Mouse (Mus musculus) forebrain, embryonic 13.5 days (tissue): ENCODE results near the gene Itgav. TPM values are rescaled to one million over a fixed set of nuclear protein-coding genes. Genes with fewer than 3 reads are reported as not detected.
"Not testable (repeated sequence)": the region's sequence is repeated elsewhere in the genome, so short reads cannot be mapped to it uniquely, and the experiment has no call there.

Source experiments
- ATAC-seq: fragments of 200-750 bp; cut with Nextera tagmentation; 2 replicates; pipeline ENCODE4 v1.8.0; 2017
- H3K27ac ChIP-seq: fragments of 300-500 bp; sonication (generic); 2 replicates; pipeline ENCODE4 v1.5.1; 2015; ENCODE audit warnings: inconsistent platforms, mild to moderate bottlenecking, moderate library complexity
- H3K27me3 ChIP-seq: fragments of 300-500 bp; sonication (generic); 2 replicates; pipeline ENCODE4 v1.6.1; 2015; ENCODE audit warnings: mild to moderate bottlenecking, inconsistent platforms
- H3K36me3 ChIP-seq: fragments of 300-500 bp; sonication (generic); 2 replicates; pipeline ENCODE4 v1.6.1; 2015; ENCODE audit warnings: mild to moderate bottlenecking, inconsistent platforms; ENCODE audit not compliant: poor library complexity, severe bottlenecking
- H3K4me1 ChIP-seq: fragments of 300-500 bp; sonication (generic); 2 replicates; pipeline ENCODE4 v1.6.1; 2015; ENCODE audit warnings: inconsistent platforms
- H3K4me2 ChIP-seq: fragments of 300-500 bp; sonication (generic); 2 replicates; pipeline ENCODE4 v1.6.1; 2015; ENCODE audit warnings: inconsistent platforms, mild to moderate bottlenecking, moderate library complexity
- H3K4me3 ChIP-seq: fragments of 300-500 bp; sonication (generic); 2 replicates; pipeline ENCODE4 v1.5.1; 2015; ENCODE audit warnings: mild to moderate bottlenecking, inconsistent platforms
- H3K9ac ChIP-seq: fragments of 300-500 bp; sonication (generic); 2 replicates; pipeline ENCODE4 v1.6.1; 2015; ENCODE audit warnings: mild to moderate bottlenecking, inconsistent platforms
- H3K9me3 ChIP-seq: fragments of 300-500 bp; sonication (generic); replicated peaks from 2 replicates; pipeline ENCODE4 v1.6.1; 2016; ENCODE audit warnings: inconsistent platforms
- WGBS: fragments of 180-500 bp; shearing (Covaris S2); methylation state at CpG from one replicate; pipeline ENCODE4 v1.1.7; 2015; 5-methylcytosine and 5-hydroxymethylcytosine counted together
- polyA plus RNA-seq: library from polyadenylated mRNA; unstranded; fragments of >200 nt; fragmentation: Nextera tagmentation; extraction: Ambion mirVana; gene quantifications from 2 replicates; pipeline ENCODE4 v1.2.1, GENCODE M21; 2015

Gene Itgav
- polyA plus RNA-seq, 1 experiment from 2014 or later = 24.9 TPM

DNA sequence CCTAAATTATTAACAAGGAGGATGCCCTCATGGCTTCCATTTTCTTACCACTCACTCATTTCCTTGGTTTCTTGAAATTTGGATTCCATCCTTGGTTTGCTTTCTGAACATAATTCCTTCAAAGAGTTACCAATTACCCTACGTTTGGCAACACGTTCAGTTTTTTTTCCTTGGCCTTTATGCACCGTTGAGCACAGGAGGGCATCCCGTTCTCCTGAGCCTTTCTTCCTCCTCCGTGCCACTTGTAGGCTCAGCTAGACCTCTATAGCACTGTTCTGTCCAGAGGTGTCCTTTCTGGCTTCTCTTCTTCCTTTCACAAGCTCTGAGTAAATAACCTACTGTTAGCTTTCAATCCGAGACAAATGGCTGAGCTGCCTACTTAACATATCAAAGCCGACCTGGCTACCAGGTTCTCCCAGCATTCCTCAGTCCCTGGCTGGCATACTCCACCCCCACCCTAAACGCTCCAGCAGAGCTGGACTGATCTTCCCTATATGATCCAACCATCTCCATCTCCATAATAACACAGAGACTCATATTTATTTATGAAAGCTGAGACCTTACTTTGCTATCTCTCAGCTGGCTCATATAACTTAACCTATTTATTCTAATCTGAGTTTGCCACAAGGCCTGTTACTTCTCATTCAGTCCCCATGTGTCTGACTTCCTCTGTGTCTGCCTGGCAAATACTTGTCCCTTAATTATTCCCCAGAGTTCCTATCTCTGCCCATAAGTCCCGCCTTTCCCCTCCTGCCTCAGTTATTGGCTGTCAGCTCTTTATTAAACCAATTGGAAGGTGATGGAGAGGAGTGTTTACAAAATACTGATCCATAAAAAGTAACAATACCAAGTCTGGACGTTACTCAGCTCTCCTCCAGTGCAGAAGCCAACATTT lies 31.3 kb upstream of the Itgav start:
- ATAC-seq = peak; percentile 41; the same call in 1 of the 2 replicates
- Histone ChIP-seq H3K4me3 (no peak overlapping the region), H3K4me2 (0 out of 2 replicates have a peak overlapping the region, but pooled peaks have one; percentile 16), H3K4me1 (peaks cover 13% of the 10 kb centered on the region), H3K27ac (no peak overlapping the region), H3K27me3 (no peaks in the 10 kb centered on the region), H3K36me3 (peaks cover 3% of the 10 kb centered on the region; the same call in 1 of the 2 replicates), H3K9me3 (no peaks in the 10 kb centered on the region; the same call in 1 of the 2 replicates), H3K9ac (no peak overlapping the region)
- WGBS = 12% methylated on average over 10 of the region's 10 CpGs

DNA sequence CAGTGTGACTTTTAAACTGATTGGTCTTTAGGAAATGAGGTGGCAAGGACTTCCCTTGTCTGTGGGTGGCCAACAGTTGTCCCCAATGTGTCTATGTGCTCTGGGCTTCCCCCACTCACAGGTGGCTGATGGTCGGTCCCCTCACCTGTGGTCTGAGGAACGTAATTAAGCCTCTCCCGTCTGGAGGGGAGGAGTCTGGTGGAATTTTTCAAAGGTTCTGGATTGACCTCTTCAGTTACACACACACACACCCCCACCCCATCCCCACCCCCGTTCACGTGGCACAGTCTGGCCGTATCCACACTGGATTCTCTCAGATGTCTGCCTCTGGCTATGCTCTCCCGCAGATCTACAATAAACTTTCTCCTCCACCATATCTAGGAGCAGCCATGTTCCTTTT lies 30.1 kb upstream of the Itgav start:
- H3K4me1 ChIP-seq = peaks cover 13% of the 10 kb centered on the region
- ATAC-seq = no peak

DNA sequence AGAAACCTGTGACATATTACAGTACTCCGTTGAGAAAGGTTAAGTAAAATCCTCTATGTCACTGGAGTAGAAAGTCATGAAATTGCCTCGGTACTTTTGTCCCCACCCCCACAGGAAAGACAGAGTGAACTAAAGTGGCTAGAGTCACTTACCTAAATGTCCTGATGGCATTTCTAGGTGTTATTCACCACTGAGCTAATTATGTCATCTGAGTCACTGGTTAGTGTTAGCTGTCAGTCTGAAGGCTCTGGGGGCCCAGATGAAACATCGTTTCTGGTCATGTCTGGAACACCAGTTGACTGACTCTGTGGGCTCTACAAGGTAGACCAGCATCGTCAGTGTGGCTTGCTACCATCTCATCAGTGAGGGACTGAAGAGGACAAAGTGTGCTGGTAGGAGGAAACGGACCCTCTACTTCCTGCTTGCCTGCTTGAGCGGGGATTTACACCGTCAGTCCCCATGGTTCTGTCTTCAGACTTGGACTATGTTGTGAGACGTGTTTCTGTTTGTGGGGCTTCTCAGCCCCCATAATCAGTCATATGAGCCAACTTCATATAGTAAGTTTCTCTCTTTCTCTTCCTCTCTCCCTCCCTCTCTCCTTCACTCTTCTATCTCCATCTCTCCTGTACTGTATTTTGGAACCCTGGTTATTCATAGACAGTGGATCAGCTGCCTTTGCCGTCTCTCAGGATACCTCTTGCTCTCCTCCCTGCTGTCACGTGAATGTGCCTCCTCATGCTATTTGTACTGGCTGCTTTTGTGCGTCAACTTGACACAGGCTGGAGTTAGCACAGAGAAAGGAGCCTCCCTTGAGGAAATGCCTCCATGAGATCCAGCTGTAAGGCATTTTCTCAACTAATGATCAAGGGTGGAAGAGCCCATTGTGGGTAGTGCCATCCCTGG lies 28.6 kb upstream of the Itgav start:
- 83% methylated on average over 11 of the region's 11 CpGs for WGBS
- H3K4me3 ChIP-seq = no peak overlapping the region
- no peaks in the 10 kb centered on the region for H3K36me3 ChIP-seq
- no peak for ATAC-seq
- no peak overlapping the region for H3K9ac ChIP-seq
- H3K4me1 ChIP-seq = peaks cover 13% of the 10 kb centered on the region
- H3K27ac ChIP-seq = no peak overlapping the region
- no peaks in the 10 kb centered on the region for H3K9me3 ChIP-seq
- no peak overlapping the region for H3K4me2 ChIP-seq
- no peaks in the 10 kb centered on the region for H3K27me3 ChIP-seq

More for the DNA sequence above, 30.1 kb upstream of the Itgav start:
- Histone ChIP-seq H3K4me3 (no peak overlapping the region), H3K9ac (no peak overlapping the region), H3K27me3 (no peaks in the 10 kb centered on the region), H3K9me3 (no peaks in the 10 kb centered on the region), H3K4me2 (no peak overlapping the region), H3K27ac (no peak overlapping the region), H3K36me3 (peaks cover 3% of the 10 kb centered on the region; the same call in 1 of the 2 replicates)
- WGBS = 89% methylated on average over 7 of the region's 7 CpGs

DNA sequence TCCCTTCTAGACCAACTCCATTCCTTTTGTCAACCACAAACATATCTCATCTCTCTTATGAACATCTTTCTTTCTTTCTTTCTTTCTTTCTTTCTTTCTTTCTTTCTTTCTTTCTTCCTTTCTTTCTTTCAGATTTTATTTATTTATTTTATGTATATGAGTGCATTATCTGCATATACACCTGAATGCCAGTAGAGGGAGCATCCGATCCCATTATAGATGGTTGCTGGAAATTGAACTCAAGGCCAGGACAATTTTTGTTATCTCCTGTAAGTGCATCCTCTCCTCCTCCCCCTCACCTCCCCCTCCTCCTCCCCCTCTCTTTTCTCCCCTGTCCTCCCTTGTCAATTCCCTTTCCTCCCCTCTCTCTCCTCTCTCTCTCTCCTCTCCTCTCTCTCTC lies 25.7 kb upstream of the Itgav start:
- 69% methylated on average over 1 of the region's 1 CpGs for WGBS
- no peak overlapping the region for H3K27ac ChIP-seq
- no peaks in the 10 kb centered on the region for H3K27me3 ChIP-seq

DNA sequence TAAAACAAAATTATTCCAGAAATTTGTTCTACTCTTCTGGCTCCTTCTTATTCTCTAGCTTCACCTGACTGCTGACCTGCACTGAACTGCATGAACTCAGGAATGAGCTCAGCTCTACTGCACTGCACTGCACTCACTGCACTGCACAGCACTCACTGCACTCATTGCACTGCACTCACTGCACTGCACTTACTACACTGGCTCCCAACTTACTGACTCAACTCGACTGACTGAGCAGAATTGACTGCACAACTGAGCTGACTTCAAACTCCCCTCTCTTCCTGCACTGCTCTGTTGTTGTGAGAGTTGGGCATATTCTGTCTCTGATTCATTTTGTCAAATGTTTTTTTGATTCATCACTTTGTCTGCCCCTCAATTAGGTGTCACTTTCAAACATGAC lies 24.9 kb upstream of the Itgav start:
- no peak overlapping the region for H3K9ac ChIP-seq

More for the DNA sequence above, 25.7 kb upstream of the Itgav start:
- Histone ChIP-seq H3K9ac (no peak overlapping the region), H3K36me3 (no peaks in the 10 kb centered on the region), H3K4me2 (no peak overlapping the region), H3K4me1 (no peaks in the 10 kb centered on the region), H3K4me3 (no peak overlapping the region), H3K9me3 (no peaks in the 10 kb centered on the region)
- no peak for ATAC-seq

DNA sequence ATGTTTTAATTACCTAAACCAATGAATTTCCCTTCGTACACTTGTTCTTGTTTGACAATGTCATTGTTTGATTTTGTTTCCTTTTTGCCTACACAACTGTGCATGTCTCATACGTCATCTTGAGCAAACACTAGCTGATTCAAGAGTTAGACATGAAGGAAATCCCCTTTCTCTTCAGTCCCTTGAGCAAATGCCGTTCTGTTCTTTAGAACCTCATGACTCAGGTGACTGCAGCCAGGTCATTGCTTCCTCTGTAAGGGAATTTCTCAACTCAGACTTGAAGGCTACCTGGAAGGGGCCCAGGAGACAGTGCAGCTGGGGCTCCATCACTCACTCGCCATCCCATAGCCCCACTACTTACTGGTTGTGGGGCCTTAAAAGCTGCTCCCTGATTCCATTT lies 23.5 kb upstream of the Itgav start:
- H3K4me2 ChIP-seq = no peak overlapping the region
- H3K9ac ChIP-seq = no peak overlapping the region
- H3K27me3 ChIP-seq = no peaks in the 10 kb centered on the region
- H3K4me3 ChIP-seq = no peak overlapping the region
- H3K27ac ChIP-seq = no peak overlapping the region
- H3K4me1 ChIP-seq = no peaks in the 10 kb centered on the region
- no peaks in the 10 kb centered on the region for H3K9me3 ChIP-seq
- 84% methylated on average over 4 of the region's 4 CpGs for WGBS
- ATAC-seq = no peak
- no peaks in the 10 kb centered on the region for H3K36me3 ChIP-seq

More for the DNA sequence above, 24.9 kb upstream of the Itgav start:
- WGBS = 59% methylated on average over 1 of the region's 1 CpGs
- H3K27ac ChIP-seq = no peak overlapping the region
- no peaks in the 10 kb centered on the region for H3K27me3 ChIP-seq
- ATAC-seq = no peak
- H3K36me3 ChIP-seq = no peaks in the 10 kb centered on the region
- no peaks in the 10 kb centered on the region for H3K4me1 ChIP-seq
- H3K4me2 ChIP-seq = no peak overlapping the region
- no peak overlapping the region for H3K4me3 ChIP-seq
- no peaks in the 10 kb centered on the region for H3K9me3 ChIP-seq

DNA sequence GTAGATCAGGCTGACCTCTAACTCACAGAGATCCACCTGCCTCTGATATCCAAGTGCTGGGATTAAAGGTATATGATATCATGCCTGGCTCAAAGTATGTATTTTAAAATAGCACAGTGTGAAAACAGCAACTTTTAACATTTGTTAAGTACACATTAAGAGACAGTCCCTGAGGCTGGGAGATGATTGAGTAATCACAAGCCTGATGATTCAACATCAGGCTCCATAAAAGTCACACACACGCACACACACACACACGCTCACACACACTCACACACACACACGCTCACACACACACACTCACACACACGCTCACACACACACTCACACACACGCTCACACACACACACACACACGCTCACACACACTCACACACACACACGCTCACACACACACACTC lies 21.8 kb upstream of the Itgav start:
- H3K4me2 ChIP-seq = no peak overlapping the region
- no peaks in the 10 kb centered on the region for H3K9me3 ChIP-seq
- no peak overlapping the region for H3K27ac ChIP-seq
- 93% methylated on average over 7 of the region's 7 CpGs for WGBS
- H3K9ac ChIP-seq = no peak overlapping the region
- H3K4me3 ChIP-seq = no peak overlapping the region
- no peaks in the 10 kb centered on the region for H3K36me3 ChIP-seq
- H3K27me3 ChIP-seq = no peaks in the 10 kb centered on the region
- no peak for ATAC-seq
- no peaks in the 10 kb centered on the region for H3K4me1 ChIP-seq

DNA sequence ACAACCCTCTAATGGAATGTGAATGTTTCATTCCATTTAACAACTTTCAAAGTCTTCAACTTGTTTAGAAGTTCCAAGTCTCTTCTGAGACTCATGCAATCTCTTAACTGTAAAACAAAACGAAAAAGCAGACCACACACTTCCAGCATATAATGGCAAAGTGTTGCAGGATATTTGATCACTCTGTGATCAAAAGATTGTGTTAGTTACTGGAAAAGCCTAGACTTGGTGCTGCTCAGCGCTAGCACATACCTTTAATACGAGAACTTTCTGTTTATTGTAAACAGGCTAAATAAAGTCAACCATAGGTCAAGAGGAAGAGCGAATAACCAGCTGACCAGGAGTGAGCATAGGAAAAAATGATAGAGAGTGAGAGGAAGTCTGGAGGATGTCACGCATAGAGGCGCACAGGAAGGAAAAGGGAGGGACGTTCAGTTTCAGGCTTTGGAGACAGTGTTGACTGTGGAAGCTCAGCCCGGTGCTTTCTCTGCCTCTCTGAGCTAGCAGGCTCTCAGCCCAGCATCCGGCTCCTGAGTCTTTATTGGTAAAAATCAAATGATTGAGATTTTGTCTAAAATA lies 18.5 kb upstream of the Itgav start:
- 89% methylated on average over 9 of the region's 9 CpGs for WGBS
- no peaks in the 10 kb centered on the region for H3K9me3 ChIP-seq
- no peak overlapping the region for H3K27ac ChIP-seq
- no peak for ATAC-seq
- no peak overlapping the region for H3K4me2 ChIP-seq
- H3K36me3 ChIP-seq = no peaks in the 10 kb centered on the region
- H3K9ac ChIP-seq = no peak overlapping the region
- H3K4me3 ChIP-seq = no peak overlapping the region
- no peaks in the 10 kb centered on the region for H3K4me1 ChIP-seq
- no peaks in the 10 kb centered on the region for H3K27me3 ChIP-seq

DNA sequence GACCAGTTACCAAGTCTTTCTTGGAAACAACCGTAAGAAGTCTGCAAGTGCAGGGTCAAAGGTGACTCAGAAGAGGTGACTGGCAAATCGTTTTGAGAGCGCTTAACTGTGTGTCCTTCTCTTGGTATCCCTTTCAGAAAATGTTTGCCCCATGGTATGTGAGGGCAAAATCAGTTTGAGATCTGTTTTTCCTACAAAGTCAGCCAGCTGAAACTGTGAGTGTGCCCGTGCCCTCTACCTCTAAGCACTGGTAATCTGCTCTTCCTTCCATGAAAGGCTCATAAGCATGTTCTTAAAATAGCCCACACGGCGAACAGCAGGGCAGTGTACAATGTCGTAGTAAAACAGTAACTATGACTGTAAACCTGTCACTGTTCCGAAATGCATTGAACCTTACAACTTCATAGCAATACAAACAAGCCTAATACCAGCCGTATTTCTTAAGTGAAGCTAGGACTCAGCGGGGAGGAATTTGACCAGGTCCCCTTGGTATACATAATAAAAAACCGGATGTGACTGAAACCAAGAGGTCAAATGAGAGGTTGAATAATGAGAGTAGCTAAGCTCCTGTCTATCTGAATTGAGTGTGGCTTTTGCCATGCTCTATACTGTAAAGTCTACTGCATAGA lies 14.2 kb upstream of the Itgav start:
- 83% methylated on average over 11 of the region's 11 CpGs for WGBS
- no peaks in the 10 kb centered on the region for H3K4me1 ChIP-seq
- H3K9me3 ChIP-seq = no peaks in the 10 kb centered on the region
- H3K36me3 ChIP-seq = no peaks in the 10 kb centered on the region
- ATAC-seq = no peak
- no peak overlapping the region for H3K4me2 ChIP-seq
- H3K4me3 ChIP-seq = no peak overlapping the region
- H3K27ac ChIP-seq = no peak overlapping the region
- H3K27me3 ChIP-seq = no peaks in the 10 kb centered on the region
- no peak overlapping the region for H3K9ac ChIP-seq

DNA sequence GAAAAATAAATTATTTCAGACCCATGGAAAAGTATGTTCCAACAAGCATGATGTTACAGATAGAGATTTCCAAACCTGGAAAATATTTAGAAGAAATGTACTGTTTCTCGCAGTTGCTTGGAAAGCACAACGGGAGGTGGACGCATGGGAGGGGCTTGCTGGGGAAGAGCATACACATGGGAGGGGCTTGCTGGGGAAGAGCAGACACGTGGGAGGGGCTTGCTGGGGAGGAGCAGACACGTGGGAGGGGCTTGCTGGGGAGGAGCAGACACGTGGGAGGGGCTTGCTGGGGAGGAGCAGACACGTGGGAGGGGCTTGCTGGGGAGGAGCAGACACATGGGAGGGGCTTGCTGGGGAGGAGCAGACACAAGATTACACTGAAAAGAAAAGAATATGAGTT lies 10.9 kb upstream of the Itgav start:
- not testable (repeated sequence) for H3K27ac ChIP-seq, H3K4me1 ChIP-seq, H3K9ac ChIP-seq, H3K4me2 ChIP-seq, ATAC-seq, H3K36me3 ChIP-seq, H3K27me3 ChIP-seq, H3K9me3 ChIP-seq, H3K4me3 ChIP-seq
- 78% methylated on average over 7 of the region's 7 CpGs for WGBS

DNA sequence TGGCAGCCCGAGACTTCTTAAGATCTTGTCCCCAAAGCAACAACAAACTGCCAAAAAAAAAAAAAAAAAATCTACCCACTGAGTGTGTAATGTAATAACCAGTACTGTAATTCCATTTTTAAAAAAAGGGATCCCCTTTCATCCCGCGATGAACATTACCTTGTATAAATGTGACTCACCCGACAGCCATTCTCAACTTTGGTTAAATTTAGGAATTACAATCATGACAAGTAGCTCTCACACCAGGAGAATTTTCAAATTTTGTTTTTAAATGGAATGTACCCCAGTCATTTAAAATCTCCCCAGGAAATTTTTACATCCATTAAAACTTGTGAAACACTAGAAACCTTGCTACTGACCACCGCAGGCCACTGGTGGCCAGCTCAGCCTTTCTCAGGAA lies 10.3 kb upstream of the Itgav start:
- ATAC-seq = no peak
- no peaks in the 10 kb centered on the region for H3K9me3 ChIP-seq
- H3K36me3 ChIP-seq = no peaks in the 10 kb centered on the region
- H3K4me2 ChIP-seq = no peak overlapping the region
- H3K4me3 ChIP-seq = no peak overlapping the region
- H3K27me3 ChIP-seq = no peaks in the 10 kb centered on the region
- 93% methylated on average over 5 of the region's 5 CpGs for WGBS
- no peak overlapping the region for H3K27ac ChIP-seq
- H3K9ac ChIP-seq = no peak overlapping the region
- no peaks in the 10 kb centered on the region for H3K4me1 ChIP-seq
